Mouse (Mus musculus) limb, embryonic 10.5 days (tissue): ENCODE measurements around the gene Tmprss13. TPM values are rescaled to one million over a fixed set of nuclear protein-coding genes. Genes with fewer than 3 reads are reported as not detected.

ENCODE experiments used
- DNase-seq: peaks from one replicate; pipeline ENCODE4 v3.0.0-alpha.2; 2017; ENCODE audit warnings: low spot score
- H3K27ac ChIP-seq: fragments of 300-500 bp; sonication (generic); 2 replicates; pipeline ENCODE4 v1.5.1; 2016; ENCODE audit warnings: mild to moderate bottlenecking
- H3K27me3 ChIP-seq: fragments of 300-500 bp; sonication (generic); 2 replicates; pipeline ENCODE4 v1.6.1; 2016; ENCODE audit warnings: low read depth, mild to moderate bottlenecking; ENCODE audit not compliant: poor library complexity, severe bottlenecking
- H3K36me3 ChIP-seq: fragments of 300-500 bp; sonication (generic); 2 replicates; pipeline ENCODE4 v1.6.1; 2016; ENCODE audit warnings: mild to moderate bottlenecking, moderate library complexity
- H3K4me1 ChIP-seq: fragments of 300-500 bp; sonication (generic); 2 replicates; pipeline ENCODE4 v1.6.1; 2016
- H3K4me3 ChIP-seq: fragments of 300-500 bp; sonication (generic); 2 replicates; pipeline ENCODE4 v1.5.1; 2016; ENCODE audit warnings: mild to moderate bottlenecking, moderate library complexity
- H3K9me3 ChIP-seq: fragments of 300-500 bp; sonication (generic); replicated peaks from 2 replicates; pipeline ENCODE4 v1.6.1; 2016; ENCODE audit warnings: mild to moderate bottlenecking
- WGBS: fragments of 180-500 bp; shearing (Covaris S2); methylation state at CpG from one replicate; pipeline ENCODE4 v1.1.7; 2016; 5-methylcytosine and 5-hydroxymethylcytosine counted together
- polyA plus RNA-seq: library from polyadenylated mRNA; unstranded; fragments of >200 nt; fragmentation: Nextera tagmentation; extraction: Ambion mirVana; gene quantifications from 2 replicates; pipeline ENCODE4 v1.2.1, GENCODE M21; 2016

The Tmprss13 gene
- polyA plus RNA-seq = 0.51 and 0.95 TPM in 2 replicates

DNA sequence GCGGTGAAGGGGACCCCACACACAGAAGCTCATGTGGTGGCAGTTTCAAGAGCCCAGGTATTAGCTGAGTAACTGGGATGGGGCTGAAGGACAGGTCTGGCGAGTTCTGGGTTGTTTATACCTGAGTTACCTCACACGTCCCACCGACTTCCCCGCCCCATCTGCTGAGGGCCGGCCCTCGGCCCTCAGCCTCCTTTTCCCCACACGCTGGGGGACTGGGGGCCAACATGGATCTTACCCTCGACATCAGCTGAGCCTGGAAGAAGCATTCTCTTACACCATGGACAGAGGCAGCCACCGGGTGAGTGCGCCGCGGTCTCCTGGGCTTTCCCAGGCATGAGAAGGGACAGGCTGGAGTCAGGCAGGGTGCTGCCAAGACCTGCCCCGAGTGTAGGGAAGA lies at the start of gene Tmprss13:
TSS of gene Tmprss13 (plus strand) at position 246 of the 400 bp plus-strand sequence.
- WGBS = 17% methylated on average over 14 of the region's 14 CpGs
- Histone ChIP-seq H3K27ac (no peak within 1 kb of the TSS), H3K27me3 (peaks cover 39% of the 10 kb centered on the region), H3K36me3 (no peaks in the 10 kb centered on the region), H3K4me3 (no peak within 1 kb of the TSS), H3K4me1 (no peaks in the 10 kb centered on the region), H3K9me3 (no peaks in the 10 kb centered on the region)
- DNase-seq = no peak

DNA sequence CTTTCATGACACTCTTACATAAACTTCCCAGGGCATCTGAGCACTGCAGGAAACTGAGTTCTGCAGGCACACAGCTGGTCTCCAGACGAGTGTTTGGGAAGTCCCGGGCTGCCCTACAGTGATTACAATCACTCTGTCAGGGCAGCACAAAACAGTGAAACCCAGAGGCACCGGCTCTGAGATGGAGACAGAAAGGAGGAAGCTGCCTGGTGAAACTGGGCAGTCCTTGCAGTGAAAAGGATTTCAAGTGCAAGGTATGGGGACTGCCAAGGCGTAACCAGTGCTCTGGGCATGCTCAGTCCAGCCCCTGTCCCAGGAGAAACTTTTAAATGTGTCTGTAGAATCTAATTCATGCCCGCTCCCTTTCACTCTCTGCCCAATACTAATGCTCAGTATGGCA lies 46.7 kb upstream of the Tmprss13 start:
- Histone ChIP-seq H3K9me3 (no peaks in the 10 kb centered on the region), H3K36me3 (no peaks in the 10 kb centered on the region), H3K4me1 (peaks cover 11% of the 10 kb centered on the region), H3K4me3 (no peak overlapping the region), H3K27me3 (peaks cover 44% of the 10 kb centered on the region), H3K27ac (no peak overlapping the region)
- 45% methylated on average over 5 of the region's 5 CpGs for WGBS
- DNase-seq = no peak

DNA sequence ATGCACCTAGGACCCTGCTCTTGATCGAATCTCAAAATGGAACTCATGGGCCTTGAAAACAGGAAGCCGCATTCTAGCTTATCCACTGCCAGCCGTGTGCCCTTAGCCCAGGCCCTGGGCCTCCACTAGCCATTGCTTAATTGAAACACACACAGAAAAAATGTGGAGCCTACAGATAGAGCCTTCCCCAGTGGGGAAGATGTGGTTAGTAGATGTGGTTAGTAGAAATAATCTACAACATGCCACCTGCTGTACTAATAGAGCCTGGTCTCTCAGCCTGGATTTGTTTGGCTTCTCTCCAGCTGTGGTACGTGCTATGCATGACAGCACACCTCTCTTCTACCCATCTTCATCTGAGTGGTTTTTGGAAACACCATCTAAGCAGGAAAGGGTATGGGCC lies 44.7 kb upstream of the Tmprss13 start:
- no peak for DNase-seq
- WGBS = 89% methylated on average over 4 of the region's 4 CpGs
- Histone ChIP-seq H3K36me3 (no peaks in the 10 kb centered on the region), H3K9me3 (no peaks in the 10 kb centered on the region), H3K4me1 (0 out of 2 replicates have a peak, but pooled peaks cover 2% of the 10 kb centered on the region), H3K27me3 (peaks cover 24% of the 10 kb centered on the region), H3K27ac (no peak overlapping the region), H3K4me3 (no peak overlapping the region)

DNA sequence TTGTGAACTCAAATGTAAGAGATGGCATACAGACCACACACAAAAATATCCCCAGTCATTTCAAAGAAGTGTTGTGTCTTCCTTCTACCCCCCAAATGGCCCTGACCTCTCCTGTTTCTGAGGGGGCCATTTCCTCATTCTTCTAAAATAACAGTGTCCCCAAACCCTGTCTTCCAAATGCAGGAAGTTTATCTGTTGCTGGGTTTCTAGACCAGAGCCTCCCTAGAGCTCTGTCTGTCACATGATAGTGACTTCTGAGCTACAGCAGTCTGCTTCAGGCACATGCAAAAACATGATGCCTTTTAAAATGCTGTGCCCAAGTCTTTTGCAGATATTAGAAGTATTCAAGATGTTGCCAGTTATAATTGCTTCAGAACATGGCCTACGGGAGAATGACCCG lies 44.3 kb upstream of the Tmprss13 start:
- no peak overlapping the region for H3K27ac ChIP-seq
- WGBS = 85% methylated on average over 2 of the region's 2 CpGs
- no peaks in the 10 kb centered on the region for H3K4me1 ChIP-seq

DNA sequence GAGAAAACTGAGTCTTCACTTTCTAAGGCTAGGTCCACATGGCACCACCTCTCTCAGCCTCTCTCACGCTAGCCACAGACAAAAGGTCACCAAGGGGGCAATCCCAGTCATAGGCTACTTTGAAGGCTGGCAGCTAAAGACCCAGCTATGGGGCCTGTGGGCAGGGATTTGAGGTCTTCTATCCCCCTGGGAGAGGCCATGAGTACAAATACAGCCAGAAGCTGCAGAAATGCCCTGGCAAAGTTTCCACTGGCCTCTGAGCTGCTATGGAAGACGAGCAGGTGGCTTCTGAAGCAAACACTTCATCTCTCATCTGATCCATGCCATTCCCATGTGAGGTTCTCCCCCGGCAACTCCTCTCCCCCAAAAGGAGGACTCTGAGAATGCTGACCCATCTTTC lies 38.8 kb upstream of the Tmprss13 start:
- Histone ChIP-seq H3K4me1 (no peaks in the 10 kb centered on the region), H3K27me3 (no peaks in the 10 kb centered on the region), H3K4me3 (no peak overlapping the region), H3K36me3 (no peaks in the 10 kb centered on the region), H3K9me3 (no peaks in the 10 kb centered on the region), H3K27ac (no peak overlapping the region)
- DNase-seq = no peak
- WGBS = 88% methylated on average over 3 of the region's 3 CpGs

More for the DNA sequence above, 44.3 kb upstream of the Tmprss13 start:
- peaks cover 20% of the 10 kb centered on the region for H3K27me3 ChIP-seq
- no peaks in the 10 kb centered on the region for H3K9me3 ChIP-seq
- H3K4me3 ChIP-seq = no peak overlapping the region
- DNase-seq = no peak
- no peaks in the 10 kb centered on the region for H3K36me3 ChIP-seq

DNA sequence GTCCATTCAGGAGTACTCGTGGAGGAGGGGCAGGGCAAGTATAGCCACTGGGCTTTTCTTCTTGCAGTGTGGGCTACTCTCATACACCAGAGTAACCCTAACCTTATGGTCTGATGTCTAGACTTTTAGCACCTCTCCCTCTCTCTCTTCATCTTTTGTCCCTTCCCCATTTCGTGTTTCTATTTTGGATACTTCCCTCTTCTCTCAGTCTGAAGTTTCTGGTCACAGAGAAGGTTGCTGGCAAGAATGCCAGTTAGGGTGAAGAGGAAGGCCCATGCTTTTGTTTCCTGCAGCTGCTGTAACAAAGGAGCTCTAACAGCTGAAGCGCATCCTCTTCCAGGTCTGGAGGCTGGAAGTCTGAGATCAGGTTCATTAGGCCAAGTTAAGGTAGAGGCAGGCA lies 38.0 kb upstream of the Tmprss13 start:
- WGBS = 84% methylated on average over 3 of the region's 3 CpGs
- H3K4me1 ChIP-seq = no peaks in the 10 kb centered on the region
- DNase-seq = no peak
- no peak overlapping the region for H3K4me3 ChIP-seq
- no peak overlapping the region for H3K27ac ChIP-seq
- H3K9me3 ChIP-seq = no peaks in the 10 kb centered on the region
- H3K36me3 ChIP-seq = no peaks in the 10 kb centered on the region
- H3K27me3 ChIP-seq = no peaks in the 10 kb centered on the region

DNA sequence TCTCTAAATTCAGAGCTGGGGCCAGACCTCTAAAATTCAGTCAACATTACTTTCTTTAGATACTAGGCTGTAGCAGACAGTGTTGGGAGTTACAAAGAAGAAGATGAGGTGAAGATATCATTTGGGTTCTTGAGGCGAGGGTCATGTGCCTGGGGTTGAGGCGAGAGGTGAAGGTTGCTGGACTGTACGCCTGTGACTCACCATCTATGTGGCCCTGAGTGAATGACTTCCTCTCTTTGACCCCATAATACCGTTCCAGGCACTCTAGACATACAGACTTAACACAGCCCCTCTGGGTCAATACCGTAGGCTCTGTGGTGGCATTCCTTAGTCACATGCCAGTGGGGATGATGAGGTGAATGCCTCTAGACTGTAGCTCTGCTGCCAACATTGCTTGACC lies 36.4 kb upstream of the Tmprss13 start:
- no peak overlapping the region for H3K27ac ChIP-seq
- no peak for DNase-seq
- H3K27me3 ChIP-seq = no peaks in the 10 kb centered on the region
- H3K36me3 ChIP-seq = no peaks in the 10 kb centered on the region
- no peaks in the 10 kb centered on the region for H3K4me1 ChIP-seq
- H3K9me3 ChIP-seq = no peaks in the 10 kb centered on the region
- WGBS = 88% methylated on average over 5 of the region's 5 CpGs
- no peak overlapping the region for H3K4me3 ChIP-seq

DNA sequence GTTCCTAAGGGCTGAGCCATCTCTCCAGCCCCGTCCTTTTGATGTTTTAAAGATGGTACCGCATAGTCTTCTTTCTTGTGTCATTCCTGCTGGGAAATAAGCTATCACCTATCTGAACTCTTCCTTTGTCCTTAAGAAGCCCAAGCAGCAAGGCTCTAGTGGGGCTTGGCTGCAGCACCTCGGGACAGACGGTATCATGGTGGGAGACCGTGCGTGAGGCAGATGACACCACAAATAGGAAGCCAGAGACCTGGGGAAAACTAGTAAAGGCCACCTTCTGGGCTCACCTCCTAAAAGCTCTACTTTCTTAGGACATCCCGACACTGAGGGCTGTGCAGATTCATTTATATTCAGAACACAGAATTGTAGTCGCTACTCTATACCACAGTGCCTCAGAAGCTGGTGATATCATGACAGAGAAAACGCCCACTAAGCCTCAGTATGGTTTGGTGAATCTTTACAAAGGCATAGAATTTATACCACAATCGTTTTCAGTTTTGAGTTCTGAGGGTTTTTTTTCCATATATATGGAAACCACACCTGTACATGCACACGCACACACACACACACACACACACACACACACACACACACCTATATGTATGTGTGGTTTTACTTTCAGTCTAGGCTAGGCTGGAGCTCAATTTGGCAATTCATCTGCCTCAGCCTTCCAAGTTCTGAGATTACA lies 27.3 kb upstream of the Tmprss13 start:
- no peak for DNase-seq
- no peaks in the 10 kb centered on the region for H3K27me3 ChIP-seq
- H3K4me3 ChIP-seq = no peak overlapping the region
- no peaks in the 10 kb centered on the region for H3K4me1 ChIP-seq
- no peaks in the 10 kb centered on the region for H3K36me3 ChIP-seq
- 89% methylated on average over 11 of the region's 11 CpGs for WGBS
- no peak overlapping the region for H3K27ac ChIP-seq
- H3K9me3 ChIP-seq = no peaks in the 10 kb centered on the region

DNA sequence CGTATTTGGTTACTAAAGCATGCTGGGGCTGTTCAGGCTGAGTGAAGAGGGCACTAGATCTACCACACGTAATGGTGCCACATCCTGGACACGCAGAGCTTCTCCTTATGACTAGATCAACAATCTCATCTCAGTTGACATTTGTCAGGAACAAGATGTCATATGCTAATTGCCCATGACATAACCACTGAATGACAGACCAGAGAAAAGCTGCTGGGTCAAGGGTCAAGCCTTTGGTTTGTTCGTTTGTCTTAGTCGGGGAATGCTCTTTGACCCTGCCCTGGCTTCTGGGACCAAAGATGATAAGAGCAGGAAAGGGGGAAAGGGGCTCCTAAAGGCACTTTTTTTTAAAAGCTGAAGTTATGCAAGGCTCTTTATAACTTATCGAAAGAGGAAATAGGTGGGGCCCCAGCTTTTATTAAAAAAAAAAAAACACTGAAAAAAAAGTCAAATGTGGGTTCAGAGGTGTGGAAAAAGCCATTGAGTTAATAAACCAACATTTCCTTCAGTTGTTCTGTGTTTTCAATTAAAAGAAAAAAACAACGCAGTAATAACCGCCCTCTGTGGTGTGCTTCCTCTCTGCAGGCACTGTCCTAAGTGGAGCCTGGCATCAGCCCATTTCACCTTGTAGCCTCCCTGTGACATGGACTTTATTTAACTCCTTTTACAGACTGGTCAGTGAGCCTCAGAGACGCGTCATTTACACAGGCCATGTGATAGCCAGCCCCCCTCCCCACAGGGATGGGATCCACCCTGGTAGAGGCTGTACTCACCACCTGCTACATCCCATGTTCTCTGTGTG lies 24.5 kb upstream of the Tmprss13 start:
- 53% methylated on average over 10 of the region's 10 CpGs for WGBS
- H3K4me3 ChIP-seq = no peak overlapping the region
- H3K4me1 ChIP-seq = no peaks in the 10 kb centered on the region
- no peaks in the 10 kb centered on the region for H3K9me3 ChIP-seq
- no peak for DNase-seq
- no peaks in the 10 kb centered on the region for H3K27me3 ChIP-seq
- H3K27ac ChIP-seq = no peak overlapping the region
- H3K36me3 ChIP-seq = no peaks in the 10 kb centered on the region

DNA sequence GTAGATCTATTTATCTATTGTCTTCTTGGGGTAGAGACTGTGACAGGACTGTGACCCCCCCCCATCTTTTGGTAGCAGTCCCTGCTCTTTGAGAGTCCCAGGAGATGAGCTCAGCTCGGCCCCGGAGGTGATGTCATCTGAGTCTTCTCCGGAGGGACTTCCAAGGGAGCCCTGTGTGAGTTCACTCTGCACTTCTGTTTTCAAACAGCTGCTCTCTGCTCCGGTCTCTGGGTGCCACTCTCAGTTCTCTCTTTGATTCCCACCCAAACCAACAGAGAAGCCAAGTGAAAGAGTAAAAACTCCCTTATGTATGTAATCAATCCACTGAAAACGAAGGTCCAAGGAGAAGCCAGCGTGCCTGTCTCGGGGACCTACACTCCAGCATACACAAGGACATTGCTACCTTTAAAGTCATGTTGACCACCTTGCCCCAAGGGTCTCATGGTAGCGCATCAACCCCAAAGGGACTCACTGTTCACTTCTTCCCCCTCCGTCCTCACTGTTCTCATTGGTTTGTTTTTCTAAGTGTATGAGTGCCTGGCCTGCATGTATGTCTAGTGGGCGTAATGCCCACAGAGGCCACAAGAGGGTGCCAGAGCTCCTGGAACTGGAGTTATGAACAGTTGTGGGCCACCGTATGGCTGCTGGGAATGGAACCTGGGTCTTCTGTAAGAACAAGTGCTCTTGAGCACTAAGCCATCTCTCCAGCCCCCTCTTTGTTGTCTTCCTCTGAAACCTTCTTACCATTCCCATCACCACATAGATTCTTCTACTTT lies 19.5 kb upstream of the Tmprss13 start:
- Histone ChIP-seq H3K9me3 (no peaks in the 10 kb centered on the region), H3K4me3 (no peak overlapping the region), H3K27me3 (no peaks in the 10 kb centered on the region), H3K27ac (no peak overlapping the region), H3K4me1 (peaks cover 5% of the 10 kb centered on the region), H3K36me3 (no peaks in the 10 kb centered on the region)
- DNase-seq = peak; percentile 71
- 78% methylated on average over 11 of the region's 11 CpGs for WGBS

DNA sequence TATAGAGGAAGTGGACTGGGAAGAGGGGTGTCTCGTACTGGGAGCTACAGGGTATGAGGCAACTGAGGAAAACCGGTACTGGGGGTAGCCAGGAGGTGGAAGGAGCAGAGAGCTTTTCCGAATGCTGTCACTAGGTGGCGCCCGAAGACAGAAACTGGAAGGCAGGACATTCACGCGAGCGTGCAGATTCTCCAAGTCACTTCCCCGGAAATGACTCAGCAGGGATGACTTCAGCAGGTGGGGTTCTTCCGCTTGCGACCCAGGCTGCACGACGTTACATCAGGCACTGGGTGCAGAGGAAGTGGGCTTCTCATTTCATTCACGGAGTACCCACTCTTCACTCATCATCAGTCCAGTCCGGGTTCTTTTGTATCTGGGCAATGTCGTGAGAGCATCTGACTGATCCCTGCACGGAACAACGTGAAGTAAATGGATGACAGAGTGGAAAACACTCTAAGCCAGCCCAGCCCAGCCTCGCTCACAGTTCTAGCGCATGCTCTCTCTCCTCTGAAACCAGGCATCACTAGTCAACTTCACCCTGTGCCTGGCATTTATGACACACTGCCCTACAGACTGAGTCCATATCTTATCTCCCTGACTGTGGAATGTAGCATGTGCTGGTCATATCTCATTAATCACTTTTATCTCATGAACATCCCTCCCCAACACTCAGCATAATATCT lies 18.3 kb upstream of the Tmprss13 start:
- Histone ChIP-seq H3K4me1 (peaks cover 5% of the 10 kb centered on the region), H3K27me3 (no peaks in the 10 kb centered on the region), H3K4me3 (peak overlapping the region; percentile 43), H3K36me3 (no peaks in the 10 kb centered on the region), H3K27ac (peak overlapping the region; percentile 61; the same call in 1 of the 2 replicates), H3K9me3 (no peaks in the 10 kb centered on the region)
- peak; percentile 92 for DNase-seq
- WGBS = 24% methylated on average over 20 of the region's 20 CpGs

DNA sequence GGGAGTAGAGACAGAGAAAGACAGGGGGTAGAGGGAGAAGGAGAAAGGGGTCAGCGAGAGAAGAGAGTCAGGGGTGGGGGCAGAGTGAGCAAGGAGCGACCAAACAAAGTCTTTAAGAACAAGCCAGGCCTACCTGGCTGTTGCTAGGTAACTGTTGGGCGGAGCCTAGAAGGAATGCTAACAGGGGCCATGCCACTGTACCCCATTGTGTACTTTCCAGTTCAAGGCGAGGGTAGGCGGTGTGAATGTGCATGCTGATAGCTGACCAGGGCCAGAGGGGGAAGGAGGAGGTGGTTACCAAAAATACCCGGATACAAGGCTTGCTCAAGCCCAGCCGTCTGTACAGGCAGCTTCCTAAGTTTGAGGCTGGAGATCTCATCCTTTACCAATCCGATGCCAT lies 17.1 kb upstream of the Tmprss13 start:
- Histone ChIP-seq H3K36me3 (no peaks in the 10 kb centered on the region), H3K27me3 (no peaks in the 10 kb centered on the region), H3K27ac (no peak overlapping the region), H3K4me3 (no peak overlapping the region), H3K9me3 (no peaks in the 10 kb centered on the region), H3K4me1 (peaks cover 5% of the 10 kb centered on the region)
- no peak for DNase-seq
- 94% methylated on average over 8 of the region's 8 CpGs for WGBS
